Comparison of ENCODE assay signal across 11 mouse cellular contexts in genomic region chrX:42361400-42362028, GRCm38 (mm10).
DNase-seq lines count a peak whose midpoint lies in the region; ATAC-seq and TF ChIP-seq lines count a peak whose summit lies in the region.
"Had no signal": no experiment of that assay in that cellular context is flagged by ENCODE, and none has a peak within 500 bp of the region (broad histone marks: within the 10 kb centered on the region; RNA-seq: fewer than 3 reads in every experiment).

No protein-coding gene starts in this region.

- H3K4me1 ChIP-seq in forebrain, embryonic 11.5 days (replicated peaks; ENCODE audit: control insufficient read depth, insufficient read depth, low read length): no peaks in the 10 kb centered on the region; the same call in 1 of the 2 replicates
- H3K4me1 ChIP-seq in limb, embryonic 10.5 days: 0 out of 2 replicates have a peak, but pooled peaks cover 3% of the 10 kb centered on the region
- no peaks in the 10 kb centered on the region for H3K4me1 ChIP-seq in neural tube, embryonic 15.5 days
- H3K4me1 ChIP-seq: heart, embryonic 15.5 days had no signal

- no peak for DNase-seq in layer of hippocampus, adult 2 months (ENCODE audit: low spot score in 2 of 2)
- no peak for DNase-seq in layer of hippocampus, adult 9-10 months (ENCODE audit: low spot score)
- peak; percentile 74 for DNase-seq in forebrain, embryonic 11.5 days (ENCODE audit: low spot score)
- peak; percentile 29 for DNase-seq in limb, embryonic 10.5 days (ENCODE audit: low spot score)
- DNase-seq in left cerebral cortex, adult 2 months (ENCODE audit: extremely low spot score in 1 of 2, low spot score in 2 of 2): no peak
- no peak for DNase-seq in left cerebral cortex, adult 11 months (ENCODE audit: low spot score)
- DNase-seq in liver: no peak
- DNase-seq: kidney, postnatal 14 days had no signal

- intact Hi-C loops in left cerebral cortex, adult 2 months (cut with DNase I): no loop called here

- H3K36me3 ChIP-seq in forebrain, embryonic 11.5 days (ENCODE audit: control insufficient read depth, insufficient read depth, low read length): no peaks in the 10 kb centered on the region
- H3K36me3 ChIP-seq in limb, embryonic 10.5 days: no peaks in the 10 kb centered on the region
- no peaks in the 10 kb centered on the region for H3K36me3 ChIP-seq in neural tube, embryonic 15.5 days
- H3K36me3 ChIP-seq: heart, embryonic 15.5 days had no signal

- H3K9ac ChIP-seq in forebrain, embryonic 11.5 days (ENCODE audit: low read length): no peak overlapping the region
- no peak overlapping the region for H3K9ac ChIP-seq in neural tube, embryonic 15.5 days (replicated peaks)
- H3K9ac ChIP-seq: heart, embryonic 15.5 days had no signal

- TF ChIP-seq CTCF in layer of hippocampus, adult 2 months (conservative IDR thresholded peaks at IDR 0.05): no peak
- no peak for TF ChIP-seq CTCF in left cerebral cortex, adult 2 months (IDR thresholded peaks at IDR 0.05)

- no peaks in the 10 kb centered on the region for H3K9me3 ChIP-seq in forebrain, embryonic 11.5 days (ENCODE audit: control insufficient read depth, low read length)
- H3K9me3 ChIP-seq in limb, embryonic 10.5 days (replicated peaks): no peaks in the 10 kb centered on the region
- H3K9me3 ChIP-seq in neural tube, embryonic 15.5 days (replicated peaks): no peaks in the 10 kb centered on the region
- H3K9me3 ChIP-seq: heart, embryonic 15.5 days had no signal

- ATAC-seq in forebrain, embryonic 11.5 days (replicated peaks; ENCODE audit: low FRiP score): peak; percentile 93
- peak; percentile 79 for ATAC-seq in neural tube, embryonic 15.5 days (ENCODE audit: low FRiP score)

- 20% methylated on average over 15 of the region's 15 CpGs for WGBS in forebrain, embryonic 11.5 days
- WGBS in limb, embryonic 10.5 days: 27% methylated on average over 15 of the region's 15 CpGs
- 16% methylated on average over 15 of the region's 15 CpGs for WGBS in neural tube, embryonic 15.5 days

- H3K4me3 ChIP-seq in layer of hippocampus, adult 2 months: peak overlapping the region; percentile 45; the same call in 1 of the 2 replicates
- H3K4me3 ChIP-seq in forebrain, embryonic 11.5 days (ENCODE audit: low read depth, low read length): no peak overlapping the region
- no peak overlapping the region for H3K4me3 ChIP-seq in limb, embryonic 10.5 days
- no peak overlapping the region for H3K4me3 ChIP-seq in neural tube, embryonic 15.5 days (replicated peaks)
- H3K4me3 ChIP-seq in left cerebral cortex, adult 2 months: no peak overlapping the region
- H3K4me3 ChIP-seq: erythroblast, embryonic 14.5 days had no signal

- no peaks in the 10 kb centered on the region for H3K27me3 ChIP-seq in forebrain, embryonic 11.5 days (ENCODE audit: control insufficient read depth, insufficient read depth, low read length)
- peaks cover 11% of the 10 kb centered on the region; the same call in 1 of the 2 replicates for H3K27me3 ChIP-seq in limb, embryonic 10.5 days (ENCODE audit: low read depth, poor library complexity, severe bottlenecking)
- H3K27me3 ChIP-seq in neural tube, embryonic 15.5 days (replicated peaks): no peaks in the 10 kb centered on the region
- H3K27me3 ChIP-seq: heart, embryonic 15.5 days had no signal

- peak overlapping the region; percentile 34; the same call in 1 of the 2 replicates for H3K4me2 ChIP-seq in forebrain, embryonic 11.5 days (ENCODE audit: low read depth, low read length, severe bottlenecking)
- H3K4me2 ChIP-seq in neural tube, embryonic 15.5 days: peak overlapping the region; percentile 49

- no peak overlapping the region for H3K27ac ChIP-seq in layer of hippocampus, adult 2 months
- peak overlapping the region; percentile 74; the same call in 1 of the 2 replicates for H3K27ac ChIP-seq in forebrain, embryonic 11.5 days (ENCODE audit: low read depth, low read length)
- no peak overlapping the region for H3K27ac ChIP-seq in limb, embryonic 10.5 days
- H3K27ac ChIP-seq in neural tube, embryonic 15.5 days (replicated peaks): peak overlapping the region; percentile 58; the same call in 1 of the 2 replicates
- no peak overlapping the region for H3K27ac ChIP-seq in left cerebral cortex, adult 2 months

Comparison
In these comparisons a context has a peak if more than half of its experiments do, and no peak if none do; other contexts are left out.
1. DNase-seq: peak in forebrain, embryonic 11.5 days (single experiment) and limb, embryonic 10.5 days (single experiment); none in layer of hippocampus, adult 2 months (0 of 2), layer of hippocampus, adult 9-10 months (single experiment), left cerebral cortex, adult 2 months (0 of 2), left cerebral cortex, adult 11 months (single experiment) and liver (single experiment).
2. H3K27ac ChIP-seq: peak in forebrain, embryonic 11.5 days (single experiment) and neural tube, embryonic 15.5 days (single experiment); none in layer of hippocampus, adult 2 months (single experiment), limb, embryonic 10.5 days (single experiment) and left cerebral cortex, adult 2 months (single experiment).